In genomic region chr9:49851522-49851921, GRCm38 (mm10) we compare ENCODE assay signal across 16 mouse cellular contexts.
"Had no signal": no experiment of that assay in that cellular context is flagged by ENCODE, and none has a peak within 500 bp of the region (broad histone marks: within the 10 kb centered on the region; RNA-seq: fewer than 3 reads in every experiment).

No protein-coding gene starts in this region.

- H3K36me3 ChIP-seq: kidney, embryonic 15.5 days; limb, embryonic 15.5 days; liver, embryonic 12.5 days; lung, embryonic 15.5 days; midbrain, embryonic 15.5 days; neural tube, embryonic 13.5 days had no signal

- H3K4me2 ChIP-seq: kidney, embryonic 15.5 days; limb, embryonic 15.5 days; liver, embryonic 12.5 days; lung, embryonic 15.5 days; midbrain, embryonic 11.5 days; midbrain, embryonic 15.5 days; neural tube, embryonic 13.5 days had no signal

- H3K27ac ChIP-seq: hindbrain, postnatal 0 days; kidney, embryonic 15.5 days; limb, embryonic 15.5 days; liver, embryonic 12.5 days; lung, embryonic 15.5 days; macrophage; midbrain, embryonic 15.5 days; neural tube, embryonic 13.5 days had no signal

- H3K27me3 ChIP-seq: kidney, embryonic 15.5 days; limb, embryonic 15.5 days; liver, embryonic 12.5 days; lung, embryonic 15.5 days; megakaryocyte, embryonic 14.5 days; midbrain, embryonic 15.5 days; neural tube, embryonic 13.5 days had no signal

- DNase-seq: kidney, adult 18-20 months; kidney, postnatal 14 days; lung, postnatal 14 days; retina, postnatal 1 day; right cerebral cortex, postnatal 25 days; thymus, postnatal 4 days had no signal

- H3K4me3 ChIP-seq: kidney, embryonic 15.5 days; limb, embryonic 15.5 days; liver, embryonic 12.5 days; lung, embryonic 15.5 days; megakaryocyte, embryonic 14.5 days; midbrain, embryonic 15.5 days; neural tube, embryonic 13.5 days had no signal

- H3K9me3 ChIP-seq: kidney, embryonic 15.5 days; limb, embryonic 15.5 days; liver, embryonic 12.5 days; lung, embryonic 15.5 days; megakaryocyte, embryonic 14.5 days; midbrain, embryonic 15.5 days; neural tube, embryonic 13.5 days had no signal

- ATAC-seq: hindbrain, postnatal 0 days; liver, embryonic 12.5 days; midbrain, embryonic 15.5 days had no signal

- H3K9ac ChIP-seq: kidney, embryonic 15.5 days; limb, embryonic 15.5 days; liver, embryonic 12.5 days; lung, embryonic 15.5 days; midbrain, embryonic 15.5 days; neural tube, embryonic 13.5 days had no signal

- H3K4me1 ChIP-seq: limb, embryonic 15.5 days; liver, embryonic 12.5 days; lung, embryonic 15.5 days; megakaryocyte, embryonic 14.5 days; midbrain, embryonic 15.5 days had no signal
